Mouse (Mus musculus) kidney, embryonic 14.5 days (tissue): ENCODE measurements around the gene Dsp. TPM values are rescaled to one million over a fixed set of nuclear protein-coding genes. Genes with fewer than 3 reads are reported as not detected.

Experiments used
- ATAC-seq: fragments of 200-750 bp; cut with Nextera tagmentation; 2 replicates; pipeline ENCODE4 v1.8.0; 2017; ENCODE audit warnings: moderate number of reproducible peaks, mild to moderate bottlenecking, moderate TSS enrichment, moderate library complexity; ENCODE audit not compliant: low FRiP score, low TSS enrichment
- H3K27ac ChIP-seq: fragments of 300-500 bp; sonication (generic); 2 replicates; pipeline ENCODE4 v1.5.1; 2014; ENCODE audit warnings: low read depth, mild to moderate bottlenecking, low read length, moderate library complexity, mixed read lengths
- H3K27me3 ChIP-seq: fragments of 300-500 bp; sonication (generic); 2 replicates; pipeline ENCODE4 v1.6.1; 2014; ENCODE audit warnings: mild to moderate bottlenecking, low read length; ENCODE audit not compliant: control insufficient read depth, insufficient read depth
- H3K36me3 ChIP-seq: fragments of 300-500 bp; sonication (generic); 2 replicates; pipeline ENCODE4 v1.6.1; 2014; ENCODE audit warnings: low read length, mixed read lengths; ENCODE audit not compliant: control insufficient read depth, insufficient read depth
- H3K4me1 ChIP-seq: fragments of 300-500 bp; sonication (generic); 2 replicates; pipeline ENCODE4 v1.6.1; 2014; ENCODE audit warnings: low read length, mixed read lengths; ENCODE audit not compliant: control insufficient read depth, insufficient read depth
- H3K4me2 ChIP-seq: fragments of 300-500 bp; sonication (generic); replicated peaks from 2 replicates; pipeline ENCODE4 v1.6.1; 2014; ENCODE audit warnings: low read depth, mild to moderate bottlenecking, low read length
- H3K4me3 ChIP-seq: fragments of 300-500 bp; sonication (generic); 2 replicates; pipeline ENCODE4 v1.5.1; 2014; ENCODE audit warnings: mild to moderate bottlenecking, low read length
- H3K9ac ChIP-seq: fragments of 300-500 bp; sonication (generic); 2 replicates; pipeline ENCODE4 v1.6.1; 2014; ENCODE audit warnings: low read depth, mild to moderate bottlenecking, low read length, moderate library complexity
- H3K9me3 ChIP-seq: fragments of 300-500 bp; sonication (generic); 2 replicates; pipeline ENCODE4 v1.6.1; 2016; ENCODE audit warnings: low read length; ENCODE audit not compliant: control insufficient read depth
- WGBS: fragments of 180-500 bp; shearing (Covaris S2); extraction: QIAGEN DNeasy Blood & Tissue Kit; methylation state at CpG from one replicate; pipeline ENCODE4 v1.1.7; 2014; 5-methylcytosine and 5-hydroxymethylcytosine counted together
- polyA plus RNA-seq: library from polyadenylated mRNA; unstranded; fragments of >200 nt; fragmentation: Nextera tagmentation; extraction: Ambion mirVana; gene quantifications from 2 replicates; pipeline ENCODE4 v1.2.1, GENCODE M21; 2014

The Dsp gene
- polyA plus RNA-seq, 1 experiment from 2014 or later, result 8.8 TPM

DNA sequence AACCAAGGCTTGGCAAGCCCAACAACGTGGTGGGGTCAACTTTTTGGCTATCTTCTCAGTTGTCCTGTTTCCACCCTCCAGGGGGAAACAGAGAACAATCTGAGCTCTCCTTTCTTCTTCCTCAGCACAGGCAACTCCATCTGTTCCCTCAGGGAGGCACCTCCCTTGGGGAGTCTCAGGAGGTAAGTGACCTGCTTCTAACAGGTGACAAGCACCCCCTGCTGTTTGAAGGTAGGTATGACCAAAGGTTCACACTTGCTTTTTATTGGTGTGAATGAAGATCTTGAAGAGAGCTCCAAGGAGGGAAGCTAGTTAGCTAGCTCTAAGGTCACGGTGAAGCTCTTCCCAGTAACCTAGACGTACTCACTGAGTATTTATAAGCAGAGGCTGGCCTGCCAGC, 84.3 kb downstream of the Dsp start:
- H3K9me3 ChIP-seq, result no peaks in the 10 kb centered on the region
- no peaks in the 10 kb centered on the region for H3K27me3 ChIP-seq
- H3K4me1 ChIP-seq, result no peaks in the 10 kb centered on the region
- no peak for ATAC-seq
- WGBS, result 73% methylated on average over 3 of the region's 3 CpGs
- H3K36me3 ChIP-seq, result no peaks in the 10 kb centered on the region
- H3K4me2 ChIP-seq, result no peak overlapping the region
- H3K9ac ChIP-seq, result no peak overlapping the region
- H3K27ac ChIP-seq, result no peak overlapping the region
- H3K4me3 ChIP-seq, result no peak overlapping the region

GRCm38 (mm10) chr13:38248151-38248550, 97.1 kb downstream of the Dsp start:
- no peaks in the 10 kb centered on the region for H3K27me3 ChIP-seq
- ATAC-seq, result no peak
- H3K4me1 ChIP-seq, result no peaks in the 10 kb centered on the region
- no peaks in the 10 kb centered on the region for H3K36me3 ChIP-seq
- H3K9me3 ChIP-seq, result no peaks in the 10 kb centered on the region
- no peak overlapping the region for H3K27ac ChIP-seq
- no peak overlapping the region for H3K9ac ChIP-seq
- H3K4me3 ChIP-seq, result no peak overlapping the region
- WGBS, result 61% methylated on average over 5 of the region's 5 CpGs
- H3K4me2 ChIP-seq, result no peak overlapping the region

Other genes with a start within 250 kb of the Dsp start
- 76.7 and 133 TPM in 2 replicates for gene Ssr1, start 157.1 kb upstream of the Dsp start, polyA plus RNA-seq
- gene Riok1, start 114.3 kb upstream of the Dsp start, polyA plus RNA-seq, result 50.8 and 62.3 TPM in 2 replicates
- 0.90 and 1.1 TPM in 2 replicates for gene Cage1, start 114.2 kb upstream of the Dsp start, polyA plus RNA-seq
- gene Snrnp48, start 53.6 kb downstream of the Dsp start, polyA plus RNA-seq, result 44.0 and 55.2 TPM in 2 replicates
- 1.6 and 1.7 TPM in 2 replicates for gene Bmp6, start 193.8 kb downstream of the Dsp start, polyA plus RNA-seq